Mouse (Mus musculus): ENCODE measurements around the gene Cbr3. TPM values are rescaled to one million over a fixed set of nuclear protein-coding genes. Genes with fewer than 3 reads are reported as not detected.
"Not testable (repeated sequence)": the region's sequence is repeated elsewhere in the genome, so short reads cannot be mapped to it uniquely, and the experiment has no call there.

The Cbr3 gene
- polyA plus RNA-seq (2014; fragmentation: Nextera tagmentation; extraction: Ambion mirVana) = 0.25 and 0.36 TPM in 2 replicates

DNA sequence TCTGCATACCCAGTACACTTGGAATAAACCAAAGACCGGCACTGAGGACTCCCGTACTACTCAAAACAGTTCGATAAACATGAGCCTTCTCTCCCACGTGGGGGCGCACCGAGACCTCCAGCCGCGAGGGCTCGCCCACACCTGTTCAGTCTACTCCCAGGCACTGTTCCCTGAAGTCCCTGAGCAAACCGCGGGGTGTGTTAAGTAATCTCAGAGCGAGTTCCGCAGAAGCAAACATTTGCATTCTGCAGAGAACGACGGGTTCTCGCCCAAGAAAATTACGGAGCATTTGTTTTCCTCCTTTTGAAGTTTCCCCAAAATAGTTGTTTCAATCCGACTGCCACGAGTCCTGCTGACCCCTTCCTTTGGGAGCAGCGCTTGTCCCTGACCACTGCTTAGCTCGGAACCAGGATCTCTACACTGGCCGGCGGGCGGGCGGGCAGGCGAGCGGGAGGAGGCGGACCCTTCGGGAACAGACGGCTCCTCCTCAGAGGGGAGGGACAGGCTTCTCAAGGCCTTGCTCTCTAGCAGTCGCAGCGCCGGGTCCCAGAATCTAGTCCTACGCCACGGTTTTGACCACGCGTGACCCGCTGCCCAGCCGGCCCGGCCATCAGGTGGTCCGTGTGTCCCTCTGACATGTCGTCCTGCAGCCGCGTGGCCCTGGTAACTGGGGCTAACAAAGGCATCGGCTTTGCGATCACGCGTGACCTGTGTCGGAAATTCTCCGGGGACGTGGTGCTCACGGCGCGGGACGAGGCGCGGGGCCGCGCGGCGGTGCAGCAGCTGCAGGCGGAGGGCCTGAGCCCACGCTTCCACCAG lies at the start of gene Cbr3:
Cbr3 (plus strand) TSS at position 527 of the 819 bp plus-strand sequence.
- Histone ChIP-seq H3K36me3 (ENCODE audit: control insufficient read depth, insufficient read depth, low read length) (no peaks in the 10 kb centered on the region), H3K9ac (ENCODE audit: low read depth, low read length) (peak within 1 kb of the TSS; percentile 54; the same call in 1 of the 2 replicates), H3K9me3 (replicated peaks; ENCODE audit: control insufficient read depth, low read length) (no peaks in the 10 kb centered on the region), H3K4me3 (ENCODE audit: low read depth, low read length) (peak within 1 kb of the TSS; percentile 51), H3K27me3 (ENCODE audit: control insufficient read depth, insufficient read depth, low read length) (peaks cover 52% of the 10 kb centered on the region), H3K27ac (ENCODE audit: low read depth, low read length) (no peak within 1 kb of the TSS), H3K4me2 (peak within 1 kb of the TSS; percentile 85), H3K4me1 (ENCODE audit: control insufficient read depth, insufficient read depth, low read length) (peaks cover 8% of the 10 kb centered on the region)
- ATAC-seq (replicated peaks; ENCODE audit: insufficient number of reproducible peaks, low FRiP score, low TSS enrichment) = no peak; the same call in 1 of the 2 replicates
- under 1% methylated on average over 63 of the region's 63 CpGs for WGBS (ENCODE audit: insufficient replicate concordance)

DNA sequence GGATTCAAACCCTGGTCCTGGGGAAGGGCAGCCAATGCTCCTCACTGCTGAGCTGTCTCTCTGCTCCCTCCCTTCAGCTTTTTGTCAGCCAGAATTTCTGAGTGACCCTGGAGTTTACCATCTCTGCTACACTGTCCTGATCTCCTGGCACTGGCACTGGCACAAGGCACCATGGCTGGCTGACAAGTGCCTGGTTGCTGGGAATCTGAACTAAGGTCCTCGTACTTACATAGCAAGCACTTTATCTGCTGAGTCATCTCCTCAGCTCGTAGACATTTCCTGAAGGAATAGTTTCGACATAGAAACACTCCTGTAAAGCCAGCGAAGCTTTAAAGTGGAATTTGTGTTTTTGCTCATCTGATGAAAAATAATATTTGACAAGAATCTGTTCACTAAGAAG lies 39.0 kb upstream of the Cbr3 start:
- Histone ChIP-seq H3K4me1 (ENCODE audit: control insufficient read depth, insufficient read depth, low read length) (no peaks in the 10 kb centered on the region), H3K4me3 (ENCODE audit: low read depth, low read length) (no peak overlapping the region), H3K27ac (ENCODE audit: low read depth, low read length) (no peak overlapping the region), H3K36me3 (ENCODE audit: control insufficient read depth, insufficient read depth, low read length) (no peaks in the 10 kb centered on the region), H3K27me3 (ENCODE audit: control insufficient read depth, insufficient read depth, low read length) (no peaks in the 10 kb centered on the region), H3K9me3 (replicated peaks; ENCODE audit: control insufficient read depth, low read length) (no peaks in the 10 kb centered on the region), H3K9ac (ENCODE audit: low read depth, low read length) (no peak overlapping the region), H3K4me2 (no peak overlapping the region)
- 58% methylated on average over 4 of the region's 4 CpGs for WGBS (ENCODE audit: insufficient replicate concordance)
- ATAC-seq (replicated peaks; ENCODE audit: insufficient number of reproducible peaks, low FRiP score, low TSS enrichment) = no peak

DNA sequence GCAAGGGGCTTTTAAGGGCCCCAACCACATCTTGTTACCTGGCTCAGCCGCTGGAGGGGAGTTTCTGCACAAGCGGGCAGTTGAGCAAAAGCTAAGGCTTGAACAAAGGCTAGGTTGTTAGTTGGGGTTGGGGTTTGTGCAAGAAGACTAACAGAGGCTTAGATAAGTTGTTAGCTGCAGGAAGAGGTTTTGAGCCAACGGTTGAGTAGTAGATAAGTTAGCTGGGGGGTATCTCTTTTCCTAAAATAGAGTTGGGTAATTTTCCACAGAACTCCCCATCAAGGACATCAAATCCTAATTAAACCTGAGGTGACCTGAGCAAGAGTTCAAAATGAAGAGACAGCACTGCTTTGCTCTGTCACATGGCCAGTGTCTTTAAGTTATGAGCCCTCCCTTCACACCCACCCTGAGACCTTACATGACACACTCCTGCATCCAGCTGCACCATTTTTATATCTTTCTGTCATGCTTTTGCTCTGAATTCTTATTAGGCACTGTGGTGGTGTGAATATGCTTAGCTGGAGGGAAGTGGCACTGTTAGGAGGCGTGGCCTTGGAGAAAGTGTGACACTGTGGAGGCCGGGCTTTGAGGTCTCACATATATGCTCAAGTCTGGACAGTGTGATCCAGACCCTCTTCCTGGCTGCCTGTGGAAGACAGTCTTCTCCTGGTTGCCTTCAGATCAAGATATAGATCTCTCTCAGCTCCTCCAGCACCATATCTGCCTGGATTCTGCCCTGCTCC lies 34.4 kb upstream of the Cbr3 start:
- Histone ChIP-seq H3K9me3 (replicated peaks; ENCODE audit: control insufficient read depth, low read length) (no peaks in the 10 kb centered on the region), H3K4me2 (no peak overlapping the region), H3K4me3 (ENCODE audit: low read depth, low read length) (no peak overlapping the region), H3K27ac (ENCODE audit: low read depth, low read length) (no peak overlapping the region), H3K27me3 (ENCODE audit: control insufficient read depth, insufficient read depth, low read length) (no peaks in the 10 kb centered on the region), H3K36me3 (ENCODE audit: control insufficient read depth, insufficient read depth, low read length) (no peaks in the 10 kb centered on the region), H3K4me1 (ENCODE audit: control insufficient read depth, insufficient read depth, low read length) (no peaks in the 10 kb centered on the region), H3K9ac (ENCODE audit: low read depth, low read length) (no peak overlapping the region)
- ATAC-seq (replicated peaks; ENCODE audit: insufficient number of reproducible peaks, low FRiP score, low TSS enrichment) = no peak
- WGBS (ENCODE audit: insufficient replicate concordance) = 65% methylated on average over 5 of the region's 5 CpGs

DNA sequence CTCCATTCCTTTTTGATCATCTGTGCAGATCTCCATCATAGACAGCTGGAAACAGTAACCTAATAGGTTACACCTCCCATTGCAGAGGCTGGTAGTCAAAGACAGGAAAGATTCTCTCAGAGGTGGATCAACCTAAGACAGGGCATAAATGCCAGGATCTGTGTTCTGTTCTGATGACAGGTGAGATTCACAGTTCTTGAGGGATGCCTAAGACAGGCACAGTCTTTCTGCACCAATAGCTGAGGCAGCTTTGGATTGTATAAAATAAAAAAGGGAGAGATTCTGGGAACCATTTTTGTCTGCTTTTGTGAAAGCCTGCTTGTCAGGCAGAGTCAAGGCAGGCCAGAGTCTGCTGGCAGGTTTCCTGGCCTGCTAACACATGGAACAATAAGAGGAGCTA lies 15.0 kb upstream of the Cbr3 start:
- ATAC-seq (replicated peaks; ENCODE audit: insufficient number of reproducible peaks, low FRiP score, low TSS enrichment) = no peak
- Histone ChIP-seq H3K9ac (ENCODE audit: low read depth, low read length) (no peak overlapping the region), H3K9me3 (replicated peaks; ENCODE audit: control insufficient read depth, low read length) (peaks cover 4% of the 10 kb centered on the region), H3K36me3 (ENCODE audit: control insufficient read depth, insufficient read depth, low read length) (no peaks in the 10 kb centered on the region), H3K4me3 (ENCODE audit: low read depth, low read length) (no peak overlapping the region), H3K4me2 (no peak overlapping the region), H3K27ac (ENCODE audit: low read depth, low read length) (no peak overlapping the region), H3K4me1 (ENCODE audit: control insufficient read depth, insufficient read depth, low read length) (no peaks in the 10 kb centered on the region), H3K27me3 (ENCODE audit: control insufficient read depth, insufficient read depth, low read length) (no peaks in the 10 kb centered on the region)

DNA sequence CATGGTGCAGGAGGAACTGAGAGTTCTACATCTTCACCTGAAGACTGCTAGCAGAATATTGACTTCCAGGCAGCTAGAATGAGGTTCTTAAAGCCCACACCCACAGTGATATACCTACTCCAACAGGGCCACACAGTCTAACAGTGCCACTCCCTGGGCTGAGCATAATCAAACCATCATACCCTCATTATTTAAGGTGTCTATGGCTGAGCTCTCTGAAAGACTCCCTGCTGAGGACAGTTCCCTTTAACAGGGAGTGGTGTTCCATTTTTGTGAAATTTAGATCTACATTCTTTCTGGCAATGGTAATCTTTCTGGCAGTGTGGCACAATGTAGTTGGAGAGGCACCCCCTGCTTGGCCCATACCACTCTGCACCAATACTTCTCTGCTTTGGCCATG lies 13.5 kb upstream of the Cbr3 start:
- H3K4me3 ChIP-seq (ENCODE audit: low read depth, low read length) = no peak overlapping the region
- no peak overlapping the region for H3K27ac ChIP-seq (ENCODE audit: low read depth, low read length)
- no peak for ATAC-seq (replicated peaks; ENCODE audit: insufficient number of reproducible peaks, low FRiP score, low TSS enrichment)
- no peaks in the 10 kb centered on the region for H3K27me3 ChIP-seq (ENCODE audit: control insufficient read depth, insufficient read depth, low read length)
- no peak overlapping the region for H3K4me2 ChIP-seq
- no peaks in the 10 kb centered on the region for H3K36me3 ChIP-seq (ENCODE audit: control insufficient read depth, insufficient read depth, low read length)
- no peaks in the 10 kb centered on the region for H3K4me1 ChIP-seq (ENCODE audit: control insufficient read depth, insufficient read depth, low read length)
- peaks cover 4% of the 10 kb centered on the region for H3K9me3 ChIP-seq (replicated peaks; ENCODE audit: control insufficient read depth, low read length)
- no peak overlapping the region for H3K9ac ChIP-seq (ENCODE audit: low read depth, low read length)

DNA sequence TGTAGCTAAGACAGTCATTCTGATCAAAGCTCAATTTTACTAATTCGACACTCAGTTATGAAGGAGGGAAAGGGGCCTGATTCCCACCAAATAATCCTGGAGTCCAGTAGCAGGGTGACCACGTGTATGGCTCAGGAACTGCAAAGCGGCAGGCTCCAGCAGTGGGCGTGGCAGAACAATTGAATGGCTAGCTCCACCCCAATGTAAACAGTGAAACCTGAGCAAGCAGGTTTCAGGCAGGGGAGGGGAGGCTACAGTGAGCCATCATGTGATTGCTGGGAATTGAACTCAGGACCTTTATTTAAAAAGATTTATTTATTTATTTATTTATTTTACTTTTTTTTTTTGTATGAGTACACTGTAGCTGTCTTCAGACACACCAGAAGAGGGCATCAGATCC lies 12.5 kb upstream of the Cbr3 start:
- 31% methylated on average over 4 of the region's 4 CpGs for WGBS (ENCODE audit: insufficient replicate concordance)
- H3K4me3 ChIP-seq (ENCODE audit: low read depth, low read length); H3K4me2 ChIP-seq; H3K9me3 ChIP-seq (replicated peaks; ENCODE audit: control insufficient read depth, low read length); ATAC-seq (replicated peaks; ENCODE audit: insufficient number of reproducible peaks, low FRiP score, low TSS enrichment); H3K36me3 ChIP-seq (ENCODE audit: control insufficient read depth, insufficient read depth, low read length); H3K4me1 ChIP-seq (ENCODE audit: control insufficient read depth, insufficient read depth, low read length); H3K9ac ChIP-seq (ENCODE audit: low read depth, low read length); H3K27ac ChIP-seq (ENCODE audit: low read depth, low read length); H3K27me3 ChIP-seq (ENCODE audit: control insufficient read depth, insufficient read depth, low read length): not testable (repeated sequence)

DNA sequence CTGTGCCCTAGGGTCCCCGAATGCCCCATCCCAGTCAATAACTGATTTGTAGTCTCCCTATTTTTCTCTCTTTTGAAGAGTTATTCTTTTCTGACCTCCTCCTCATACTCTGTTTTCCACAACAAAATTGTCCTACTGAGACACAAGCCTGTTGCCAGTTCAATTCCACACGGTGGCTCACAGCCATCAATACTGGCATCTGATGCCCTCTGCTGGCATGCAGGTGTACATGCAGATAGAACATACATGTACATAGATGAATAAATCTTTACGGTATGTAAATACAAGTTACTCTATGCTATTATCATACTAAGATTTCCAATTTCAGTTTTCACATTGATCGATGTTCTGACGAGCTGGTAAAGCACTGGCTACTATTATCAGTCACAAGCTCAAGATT lies 12.0 kb upstream of the Cbr3 start:
- Histone ChIP-seq H3K9ac (ENCODE audit: low read depth, low read length) (no peak overlapping the region), H3K4me2 (no peak overlapping the region), H3K4me1 (ENCODE audit: control insufficient read depth, insufficient read depth, low read length) (no peaks in the 10 kb centered on the region), H3K4me3 (ENCODE audit: low read depth, low read length) (no peak overlapping the region), H3K27ac (ENCODE audit: low read depth, low read length) (no peak overlapping the region), H3K36me3 (ENCODE audit: control insufficient read depth, insufficient read depth, low read length) (no peaks in the 10 kb centered on the region), H3K27me3 (ENCODE audit: control insufficient read depth, insufficient read depth, low read length) (no peaks in the 10 kb centered on the region), H3K9me3 (replicated peaks; ENCODE audit: control insufficient read depth, low read length) (peaks cover 4% of the 10 kb centered on the region)
- no peak for ATAC-seq (replicated peaks; ENCODE audit: insufficient number of reproducible peaks, low FRiP score, low TSS enrichment)
- 85% methylated on average over 5 of the region's 5 CpGs for WGBS (ENCODE audit: insufficient replicate concordance)

DNA sequence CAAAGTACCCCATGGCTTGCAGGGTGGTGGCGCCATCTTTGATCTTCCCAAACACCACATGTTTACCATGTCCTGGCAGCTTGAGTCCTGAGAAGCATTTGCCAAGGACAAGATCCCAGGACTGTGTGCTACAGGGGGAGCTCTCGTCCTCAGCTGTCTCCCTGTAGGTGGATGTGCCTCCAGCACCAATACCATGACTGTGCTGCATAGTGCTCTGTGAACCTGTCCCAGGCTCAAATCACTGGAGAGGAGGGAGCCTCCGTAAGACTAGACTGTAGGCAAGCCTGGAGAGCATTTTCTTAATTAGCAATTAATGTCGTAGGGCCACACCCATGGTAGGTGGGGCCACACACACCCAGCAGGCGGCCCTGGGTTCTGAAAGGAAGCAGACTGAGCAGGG lies 6.6 kb upstream of the Cbr3 start:
- H3K36me3 ChIP-seq (ENCODE audit: control insufficient read depth, insufficient read depth, low read length) = no peaks in the 10 kb centered on the region
- H3K4me1 ChIP-seq (ENCODE audit: control insufficient read depth, insufficient read depth, low read length) = no peaks in the 10 kb centered on the region
- H3K9me3 ChIP-seq (replicated peaks; ENCODE audit: control insufficient read depth, low read length) = no peaks in the 10 kb centered on the region
- H3K27ac ChIP-seq (ENCODE audit: low read depth, low read length) = no peak overlapping the region
- no peak overlapping the region for H3K4me2 ChIP-seq
- no peak overlapping the region for H3K9ac ChIP-seq (ENCODE audit: low read depth, low read length)
- no peak for ATAC-seq (replicated peaks; ENCODE audit: insufficient number of reproducible peaks, low FRiP score, low TSS enrichment)
- WGBS (ENCODE audit: insufficient replicate concordance) = 74% methylated on average over 5 of the region's 5 CpGs
- no peak overlapping the region for H3K4me3 ChIP-seq (ENCODE audit: low read depth, low read length)
- peaks cover 5% of the 10 kb centered on the region for H3K27me3 ChIP-seq (ENCODE audit: control insufficient read depth, insufficient read depth, low read length)
